Mouse (Mus musculus) CH12.LX (cell line): ENCODE data around the gene D11Wsu47e. TPM values are rescaled to one million over a fixed set of nuclear protein-coding genes. Genes with fewer than 3 reads are reported as not detected.

Experiments
- DNase-seq: peaks from one replicate; pipeline ENCODE4 v3.0.0-alpha.2; 2013; ENCODE audit errors: extremely low read depth
- H3K27ac ChIP-seq: 2 replicates; pipeline ENCODE4 v1.5.1; 2012; ENCODE audit warnings: low read depth, mild to moderate bottlenecking, control low read depth, moderate library complexity; ENCODE audit not compliant: insufficient read depth
- H3K27me3 ChIP-seq: replicated peaks from 2 replicates; pipeline ENCODE3; 2012; ENCODE audit warnings: inconsistent platforms
- H3K36me3 ChIP-seq, 2 experiments: replicated peaks in 1 of 2; 2 replicates each; pipeline versions ENCODE3 to v1.6.1; 2012; ENCODE audit warnings: inconsistent platforms in 1 of 2, low read length in 1 of 2, mild to moderate bottlenecking in 1 of 2, mixed read lengths in 1 of 2, moderate library complexity in 1 of 2; ENCODE audit not compliant: control insufficient read depth in 1 of 2, insufficient read depth in 1 of 2
- H3K4me1 ChIP-seq, 2 experiments: 2 replicates each; pipeline ENCODE4 v1.6.1; 2012; ENCODE audit warnings: inconsistent platforms in 1 of 2, moderate library complexity in 1 of 2; ENCODE audit not compliant: insufficient read depth in 2 of 2, control insufficient read depth in 1 of 2
- H3K4me2 ChIP-seq: 2 replicates; pipeline ENCODE4 v1.6.1; 2012; ENCODE audit warnings: low read depth, mild to moderate bottlenecking, control low read depth; ENCODE audit not compliant: poor library complexity, insufficient read depth, severe bottlenecking
- H3K4me3 ChIP-seq, 3 experiments: fragments of 150-350 bp in 1 of 3; sonication (generic) in 1 of 3; replicated peaks in 1 of 3; 2 replicates each; pipeline versions ENCODE3 to v1.5.1; 2011 to 2012; ENCODE audit warnings: low read depth in 2 of 3, low read length in 2 of 3, mild to moderate bottlenecking in 2 of 3, moderate library complexity in 2 of 3, control low read depth in 1 of 3, improper control_type of control experiment in 1 of 3, inconsistent platforms in 1 of 3, mixed read lengths in 1 of 3; ENCODE audit not compliant: poor library complexity in 1 of 3
- H3K79me2 ChIP-seq: replicated peaks from 2 replicates; pipeline ENCODE4 v1.6.1; 2012; ENCODE audit warnings: mild to moderate bottlenecking, moderate library complexity; ENCODE audit not compliant: control insufficient read depth, poor library complexity, insufficient read depth, severe bottlenecking; ENCODE audit errors: extremely low read depth
- H3K9ac ChIP-seq: 2 replicates; pipeline ENCODE4 v1.6.1; 2012; ENCODE audit warnings: low read depth, mild to moderate bottlenecking, control low read depth, moderate library complexity; ENCODE audit not compliant: insufficient read depth
- H3K9me3 ChIP-seq: replicated peaks from 2 replicates; pipeline ENCODE3; 2012; ENCODE audit warnings: low read length, inconsistent platforms, mixed read lengths
- CTCF ChIP-seq, 2 experiments: IDR thresholded peaks in 1 of 2; conservative IDR thresholded peaks in 1 of 2; 2 replicates each; pipeline ENCODE4 v1.5.1; 2011 to 2012; ENCODE audit warnings: low read depth in 2 of 2, low read length in 2 of 2, improper control_type of control experiment in 1 of 2, inconsistent platforms in 1 of 2, mild to moderate bottlenecking in 1 of 2, moderate library complexity in 1 of 2
- ELF1 ChIP-seq: IDR thresholded peaks from 2 replicates; pipeline ENCODE4 v1.6.1; 2014; ENCODE audit warnings: low read depth, mild to moderate bottlenecking, inconsistent platforms, low read length, improper control_type of control experiment
- MYC ChIP-seq: IDR thresholded peaks from 2 replicates; pipeline ENCODE4 v1.6.1; 2011; ENCODE audit warnings: low read depth, mild to moderate bottlenecking, improper control_type of control experiment, low read length
- NELFE ChIP-seq: IDR thresholded peaks from 2 replicates; pipeline ENCODE4 v1.6.1; 2011; ENCODE audit warnings: low read depth, low read length, improper control_type of control experiment
- NRF1 ChIP-seq: IDR thresholded peaks from 2 replicates; pipeline ENCODE4 v1.6.1; 2014; ENCODE audit warnings: low read depth, mild to moderate bottlenecking, inconsistent platforms, low read length, improper control_type of control experiment, moderate library complexity
- RAD21 ChIP-seq: IDR thresholded peaks from 2 replicates; pipeline ENCODE4 v1.6.1; 2011; ENCODE audit warnings: low read depth, mild to moderate bottlenecking, low read length, improper control_type of control experiment, moderate library complexity
- SIN3A ChIP-seq: IDR thresholded peaks from 2 replicates; pipeline ENCODE4 v1.6.1; 2012; ENCODE audit warnings: low read length, improper control_type of control experiment, inconsistent platforms
- SMC3 ChIP-seq: IDR thresholded peaks from 2 replicates; pipeline ENCODE4 v1.6.1; 2011; ENCODE audit warnings: low read depth, low read length, improper control_type of control experiment
- TCF12 ChIP-seq: IDR thresholded peaks from 2 replicates; pipeline ENCODE4 v1.6.1; 2014; ENCODE audit warnings: low read depth, mild to moderate bottlenecking, inconsistent platforms, low read length, improper control_type of control experiment
- ZC3H11A ChIP-seq: IDR thresholded peaks from 2 replicates; pipeline ENCODE4 v1.6.1; 2012; ENCODE audit warnings: low read depth, mild to moderate bottlenecking, inconsistent platforms, low read length, improper control_type of control experiment
- ZMIZ1 ChIP-seq: IDR thresholded peaks from 2 replicates; pipeline ENCODE4 v1.6.1; 2012; ENCODE audit warnings: low read depth, mild to moderate bottlenecking, inconsistent platforms, low read length, improper control_type of control experiment
- ZNF384 ChIP-seq: IDR thresholded peaks from 2 replicates; pipeline ENCODE4 v1.6.1; 2012; ENCODE audit warnings: low read depth, low read length, improper control_type of control experiment, inconsistent platforms
- dilution Hi-C: fragments of 300-500 bp; cut with MboI; formaldehyde crosslinking; loops from 2 replicates; pipeline ENCODE4 v1.14.3; 2020; ENCODE audit warnings: low sequenced_read_pairs; ENCODE audit not compliant: extremely low pct_unique_long_range_greater_than_20kb, extremely low pct_ligation_motif_present
- in situ Hi-C: fragments of 300-500 bp; cut with MboI; formaldehyde crosslinking; loops from 3 replicates; pipeline ENCODE4 v1.14.3; 2019; ENCODE audit warnings: low sequenced_read_pairs, low pct_ligation_motif_present, low pct_unique_long_range_greater_than_20kb, mixed read lengths
- polyA plus RNA-seq: library from polyadenylated mRNA; unstranded; fragments of >175 nt; gene quantifications from 2 replicates; pipeline ENCODE4 v1.2.1, GENCODE M21; 2012; ENCODE audit warnings: low read depth; ENCODE audit not compliant: insufficient read length
- total RNA-seq, 2 experiments: library from RNA; depleted of rRNA; stranded (reverse); fragments of 300-350 nt in 1 of 2; fragments of >200 nt in 1 of 2; gene quantifications; 2 replicates each; pipeline ENCODE4 v1.2.3; 2012 to 2014

Gene D11Wsu47e
- total and polyA plus RNA-seq, 3 experiments, result 25.1 to 29.6 (median 26.2) TPM

DNA sequence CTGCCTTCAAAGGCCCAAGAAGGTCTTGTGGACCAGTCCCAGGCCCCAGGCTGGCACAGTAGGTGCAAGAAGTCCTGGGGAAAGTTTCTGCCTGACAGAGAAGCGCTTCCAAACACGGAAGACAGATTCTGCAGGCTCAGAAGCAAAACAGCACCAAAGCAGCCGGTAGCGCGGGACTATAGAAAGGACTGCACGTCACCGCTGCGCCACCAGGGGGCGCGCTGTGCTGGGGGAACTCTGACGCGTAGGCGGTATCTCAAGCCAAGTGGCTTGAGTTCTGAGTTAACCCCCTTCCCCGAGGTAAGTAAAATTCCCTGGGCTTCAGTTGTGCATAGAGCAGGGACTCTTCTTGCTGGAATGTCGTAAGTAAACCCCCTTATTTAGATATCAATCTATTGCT lies 36.1 kb upstream of the D11Wsu47e start:
- Histone ChIP-seq H3K9ac (no peak overlapping the region), H3K79me2 (no peaks in the 10 kb centered on the region), H3K27ac (no peak overlapping the region), H3K4me2 (no peak overlapping the region), H3K36me3 (peaks cover 17 to 21% of the 10 kb centered on the region in 2 experiments), H3K4me3 (peak overlapping the region in 1 of 3 experiments; percentile 76), H3K9me3 (peaks cover 4% of the 10 kb centered on the region), H3K27me3 (peaks cover 2% of the 10 kb centered on the region), H3K4me1 (peaks cover 9 to 28% of the 10 kb centered on the region in 2 experiments; a peak in 3 of 4 replicates)
- dilution Hi-C loops (no loop called here), in situ Hi-C loops (no loop called here)
- TF ChIP-seq MYC (0 out of 2 replicates have a peak, but pooled peaks have one; percentile 0), ELF1 (no peak), CTCF (conservative IDR thresholded peaks at IDR 0.05 in 1 of 2, IDR thresholded peaks at IDR 0.05 in 1 of 2; ENCODE audit: low read depth in 2 of 2, low read length in 2 of 2) (peak; percentile 87 to 98), NRF1 (no peak), RAD21 (peak; percentile 53), NELFE (0 out of 2 replicates have a peak, but pooled peaks have one; percentile 6), ZC3H11A (no peak), ZMIZ1 (no peak), SMC3 (peak; percentile 67), TCF12 (0 out of 2 replicates have a peak, but pooled peaks have one; percentile 15)
- DNase-seq, result peak; percentile 84

DNA sequence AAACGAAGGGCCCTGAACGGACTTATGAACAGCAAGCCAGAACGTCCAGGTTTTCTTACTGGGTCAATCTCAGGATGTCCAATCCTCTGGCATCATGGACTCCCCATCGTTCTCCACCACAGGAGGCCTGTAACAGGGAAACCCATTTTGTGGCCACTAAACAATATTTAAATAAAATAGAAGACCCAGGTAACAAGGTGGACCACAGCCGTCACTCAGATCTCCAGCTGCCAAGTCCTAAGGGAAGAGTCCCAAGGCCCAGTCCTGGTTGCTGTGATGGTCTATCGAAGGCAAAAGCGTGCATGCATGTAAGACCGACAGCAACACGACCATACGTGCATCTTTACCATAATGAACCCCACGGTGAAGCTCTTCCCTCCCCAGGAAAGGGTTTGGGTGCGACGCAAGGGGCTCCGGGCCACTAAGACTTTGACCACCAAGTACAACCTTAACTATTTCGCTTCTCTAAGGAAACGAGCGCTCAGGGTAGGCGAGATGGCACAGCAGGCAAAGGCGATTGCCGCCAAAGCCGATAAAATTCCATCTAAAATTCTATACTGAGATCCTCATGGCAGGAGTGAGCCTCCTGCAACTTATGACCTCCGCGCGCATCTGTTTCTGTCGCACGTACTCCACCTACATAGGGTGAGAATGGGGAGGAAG lies 35.4 kb upstream of the D11Wsu47e start, which contains the start of gene Cog1:
Gene Cog1, plus strand, starts transcription at position 480 of the 663 bp plus-strand sequence.
- peaks cover 4% of the 10 kb centered on the region for H3K9me3 ChIP-seq
- peaks cover 24 to 27% of the 10 kb centered on the region in 2 experiments for H3K36me3 ChIP-seq
- H3K27ac ChIP-seq, result peak within 1 kb of the TSS; percentile 73
- H3K4me3 ChIP-seq, result peak within 1 kb of the TSS; percentile 76 to 97 (median 95)
- in situ Hi-C loops, result no loop called here
- DNase-seq, result no peak
- peak within 1 kb of the TSS; percentile 95 for H3K9ac ChIP-seq
- H3K79me2 ChIP-seq, result no peaks in the 10 kb centered on the region
- H3K4me2 ChIP-seq, result peak within 1 kb of the TSS; percentile 94
- 0 out of 2 replicates have a peak, but pooled peaks have one; percentile 2 for TF ChIP-seq MYC
- 0 out of 2 replicates have a peak, but pooled peaks have one; percentile 23 for TF ChIP-seq SIN3A
- TF ChIP-seq ZNF384, result no peak
- peaks cover 2% of the 10 kb centered on the region for H3K27me3 ChIP-seq
- dilution Hi-C loops, result no loop called here
- H3K4me1 ChIP-seq, result peaks cover 9 to 28% of the 10 kb centered on the region in 2 experiments; a peak in 3 of 4 replicates
